Mouse (Mus musculus) ES-Bruce4 (cell line): ENCODE results near the gene Sp7. TPM values are rescaled to one million over a fixed set of nuclear protein-coding genes. Genes with fewer than 3 reads are reported as not detected.

Experiments
- H3K27ac ChIP-seq: 2 replicates; pipeline ENCODE4 v1.5.1; 2012; ENCODE audit warnings: low read length, inconsistent platforms; ENCODE audit not compliant: insufficient read depth
- H3K27me3 ChIP-seq: 2 replicates; pipeline ENCODE4 v1.6.1; 2012; ENCODE audit warnings: mild to moderate bottlenecking, low read length, inconsistent platforms; ENCODE audit not compliant: control insufficient read depth, poor library complexity, insufficient read depth, severe bottlenecking
- H3K36me3 ChIP-seq: 2 replicates; pipeline ENCODE4 v1.6.1; 2012; ENCODE audit warnings: inconsistent platforms, mild to moderate bottlenecking, low read length, moderate library complexity; ENCODE audit not compliant: control insufficient read depth, poor library complexity, insufficient read depth, severe bottlenecking
- H3K4me1 ChIP-seq: one replicate; pipeline ENCODE4 v1.8.1; 2011; ENCODE audit warnings: low read length; ENCODE audit not compliant: control insufficient read depth, insufficient read depth
- H3K4me3 ChIP-seq: 2 replicates; pipeline ENCODE4 v1.5.1; 2011; ENCODE audit warnings: low read depth, mild to moderate bottlenecking, low read length
- H3K9ac ChIP-seq: 2 replicates; pipeline ENCODE4 v1.6.1; 2012; ENCODE audit warnings: low read depth, mild to moderate bottlenecking, inconsistent platforms; ENCODE audit not compliant: poor library complexity, severe bottlenecking
- H3K9me3 ChIP-seq: replicated peaks from 2 replicates; pipeline ENCODE4 v1.6.1; 2012; ENCODE audit warnings: mild to moderate bottlenecking, low read length, inconsistent platforms; ENCODE audit not compliant: control insufficient read depth, poor library complexity, insufficient read depth, severe bottlenecking
- CTCF ChIP-seq: IDR thresholded peaks from one replicate; pipeline ENCODE4 v1.8.1; 2011; ENCODE audit warnings: low read depth, low read length
- EP300 ChIP-seq: IDR thresholded peaks from 2 replicates; pipeline ENCODE4 v1.6.1; 2011; ENCODE audit warnings: low read depth, low read length; ENCODE audit not compliant: insufficient read depth
- POLR2A ChIP-seq: IDR thresholded peaks from one replicate; pipeline ENCODE4 v1.8.1; 2011; ENCODE audit warnings: low read length; ENCODE audit not compliant: insufficient read depth
- polyA plus RNA-seq: library from polyadenylated mRNA; stranded (reverse); fragments of >200 nt; gene quantifications from 2 replicates; pipeline ENCODE4 v1.2.4, GENCODE M21; 2011; ENCODE audit warnings: low read depth; ENCODE audit not compliant: missing spikeins, insufficient read depth, insufficient read length

The Sp7 gene
- polyA plus RNA-seq, 1 experiment: not detected

GRCm38 (mm10) chr15:102355134-102355870, 11.7 kb downstream of the Sp7 start:
- Histone ChIP-seq H3K4me1 (no peaks in the 10 kb centered on the region), H3K36me3 (no peaks in the 10 kb centered on the region), H3K9ac (peak overlapping the region; percentile 91), H3K4me3 (peak overlapping the region; percentile 74), H3K27ac (no peak overlapping the region), H3K27me3 (no peaks in the 10 kb centered on the region), H3K9me3 (no peaks in the 10 kb centered on the region)
- TF ChIP-seq POLR2A (no peak), CTCF (peak; percentile 43)

GRCm38 (mm10) chr15:102353986-102354385, 13.0 kb downstream of the Sp7 start:
- Histone ChIP-seq H3K9me3 (no peaks in the 10 kb centered on the region), H3K27ac (no peak overlapping the region), H3K4me1 (no peaks in the 10 kb centered on the region), H3K36me3 (no peaks in the 10 kb centered on the region; the same call in 1 of the 2 replicates), H3K4me3 (no peak overlapping the region), H3K9ac (no peak overlapping the region), H3K27me3 (no peaks in the 10 kb centered on the region)
- TF ChIP-seq EP300: no peak
- no peak for TF ChIP-seq POLR2A

- no peak overlapping the region for H3K9ac ChIP-seq
Measured at GRCm38 (mm10) chr15:102352177-102352576, 14.8 kb downstream of the Sp7 start.

GRCm38 (mm10) chr15:102350942-102351291, 16.1 kb downstream of the Sp7 start:
- peak overlapping the region; percentile 28 for H3K4me3 ChIP-seq
- no peaks in the 10 kb centered on the region for H3K9me3 ChIP-seq
- H3K27ac ChIP-seq: peak overlapping the region; percentile 15; the same call in 1 of the 2 replicates
- no peaks in the 10 kb centered on the region for H3K4me1 ChIP-seq
- H3K9ac ChIP-seq: peak overlapping the region; percentile 57
- no peak for TF ChIP-seq POLR2A
- no peak for TF ChIP-seq CTCF
- TF ChIP-seq EP300: no peak
- H3K27me3 ChIP-seq: no peaks in the 10 kb centered on the region
- H3K36me3 ChIP-seq: peaks cover 18% of the 10 kb centered on the region

More at GRCm38 (mm10) chr15:102352177-102352576, 14.8 kb downstream of the Sp7 start:
- Histone ChIP-seq H3K36me3 (peaks cover 7% of the 10 kb centered on the region), H3K9me3 (no peaks in the 10 kb centered on the region), H3K27me3 (no peaks in the 10 kb centered on the region), H3K4me3 (no peak overlapping the region), H3K4me1 (no peaks in the 10 kb centered on the region), H3K27ac (no peak overlapping the region)
- TF ChIP-seq POLR2A (no peak), CTCF (peak; percentile 50)

- peak within 1 kb of the TSS; percentile 89 for H3K9ac ChIP-seq
- TF ChIP-seq POLR2A: no peak
- TF ChIP-seq CTCF: peak; percentile 77
- peak; percentile 63; the same call in 1 of the 2 replicates for TF ChIP-seq EP300
- H3K4me3 ChIP-seq: peak within 1 kb of the TSS; percentile 92
- H3K27ac ChIP-seq: peak within 1 kb of the TSS; percentile 85
- H3K4me1 ChIP-seq: no peaks in the 10 kb centered on the region
- H3K27me3 ChIP-seq: no peaks in the 10 kb centered on the region
- H3K9me3 ChIP-seq: no peaks in the 10 kb centered on the region
- H3K36me3 ChIP-seq: peaks cover 24% of the 10 kb centered on the region
Measured at GRCm38 (mm10) chr15:102350138-102350941, 16.6 kb downstream of the Sp7 start, which contains the start of gene Aaas. Aaas (minus strand) TSS chr15:102350771.

- Histone ChIP-seq H3K36me3 (peaks cover 38% of the 10 kb centered on the region), H3K9ac (no peak overlapping the region), H3K9me3 (no peaks in the 10 kb centered on the region), H3K27ac (no peak overlapping the region), H3K4me1 (no peaks in the 10 kb centered on the region), H3K4me3 (no peak overlapping the region), H3K27me3 (no peaks in the 10 kb centered on the region)
- TF ChIP-seq EP300 (no peak), POLR2A (no peak), CTCF (no peak)
Measured at GRCm38 (mm10) chr15:102346444-102346843, 20.5 kb downstream of the Sp7 start.
